Mouse (Mus musculus) gastrocnemius, postnatal 36 days (tissue): ENCODE results near the gene Mesp2. TPM values are rescaled to one million over a fixed set of nuclear protein-coding genes. Genes with fewer than 3 reads are reported as not detected.

ENCODE experiments used
- DNase-seq, 2 experiments: peaks; one replicate each; pipeline ENCODE4 v3.0.0; 2022
- intact Hi-C: fragments of 180-260 bp; cut with DNase I; formaldehyde crosslinking; loops from one replicate; pipeline ENCODE4 v1.15.1; 2025
- total RNA-seq, 2 experiments: library from RNA; stranded (reverse); gene quantifications; 2 replicates each; pipeline ENCODE4 v1.2.3; 2021

Gene Mesp2
- total RNA-seq, 2 experiments from 2014 or later, result not detected

GRCm38 (mm10) chr7:79858956-79859630, 48.6 kb downstream of the Mesp2 start:
- no peak for DNase-seq
- intact Hi-C loops, result no loop called here

- DNase-seq, result peak in 1 of 2 experiments; percentile 2
- intact Hi-C loops, result no loop called here
Observed at GRCm38 (mm10) chr7:79860811-79861210, 50.3 kb downstream of the Mesp2 start, which contains the start of gene Anpep. TSS of gene Anpep (minus strand) at chr7:79861059.

DNA sequence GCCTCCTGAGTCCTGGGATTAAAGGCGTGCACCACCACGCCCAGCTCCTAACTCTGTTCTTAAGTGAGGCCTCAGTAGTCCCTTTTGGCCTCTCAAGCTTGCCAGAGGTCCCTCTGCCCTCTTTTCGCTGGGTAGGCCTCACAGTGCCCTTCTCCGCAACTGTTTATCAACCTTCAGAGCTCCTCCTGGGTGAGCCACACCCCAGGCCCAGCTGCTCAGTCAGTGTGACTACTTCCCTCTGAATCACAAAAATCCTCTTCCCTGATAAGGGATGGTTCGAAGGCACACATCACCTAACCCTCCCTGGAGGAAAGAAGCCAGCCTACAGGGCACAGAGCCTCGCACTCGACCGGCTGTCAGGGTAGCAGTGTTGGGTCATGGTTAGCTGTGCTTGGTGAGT, 51.3 kb downstream of the Mesp2 start:
- no peak for DNase-seq
- intact Hi-C loops, result no loop called here

Other genes starting within 250 kb of the Mesp2 start
- gene Rhcg, start 193.1 kb upstream of the Mesp2 start, total RNA-seq, result not detected
- under 1 TPM; 0.12 to 0.20 TPM for gene Ticrr, start 150.5 kb upstream of the Mesp2 start, total RNA-seq
- gene Kif7, start 95.0 kb upstream of the Mesp2 start, total RNA-seq, result under 1 TPM; 0.52 to 0.71 TPM
- 1 to 10 TPM; 3.5 to 6.5 TPM for gene Plin1, start 77.8 kb upstream of the Mesp2 start, total RNA-seq
- 10 to 100 TPM in 1 of 2 experiments, 1 to 10 TPM in 1; 9.8 to 11.5 TPM for gene Pex11a, start 67.6 kb upstream of the Mesp2 start, total RNA-seq
- not detected for gene Wdr93, start 67.6 kb upstream of the Mesp2 start, total RNA-seq
- not detected for gene Mesp1, start 16.9 kb upstream of the Mesp2 start, total RNA-seq
- gene Anpep, start 50.3 kb downstream of the Mesp2 start, total RNA-seq, result 1 to 10 TPM; 3.6 to 4.8 TPM
- 10 to 100 TPM; 16.0 to 17.9 TPM for gene Ap3s2, start 109.9 kb downstream of the Mesp2 start, total RNA-seq
- 1 to 10 TPM; 2.8 to 3.5 TPM for gene Arpin, start 124.6 kb downstream of the Mesp2 start, total RNA-seq
- gene Zfp710, start 214.1 kb downstream of the Mesp2 start, total RNA-seq, result 10 to 100 TPM; 24.2 to 26.5 TPM